Mouse (Mus musculus) lung, postnatal 25 days (tissue): ENCODE results near the gene Gm20828.
"Not testable (repeated sequence)": the region's sequence is repeated elsewhere in the genome, so short reads cannot be mapped to it uniquely, and the experiment has no call there.

Experiments used
- DNase-seq: peaks from one replicate; pipeline ENCODE4 v3.0.0; 2022; ENCODE audit warnings: low spot score

Gene Gm20828

GRCm38 (mm10) chrY:11199274-11199673 lies at the start of gene Gm20828:
Gm20828 (minus strand) TSS chrY:11199374.
- not testable (repeated sequence) for DNase-seq
